Mouse (Mus musculus) heart, embryonic 10.5 days (tissue): ENCODE measurements around the gene B230217C12Rik. TPM values are rescaled to one million over a fixed set of nuclear protein-coding genes. Genes with fewer than 3 reads are reported as not detected.
"Not testable (repeated sequence)": the region's sequence is repeated elsewhere in the genome, so short reads cannot be mapped to it uniquely, and the experiment has no call there.

Experiments used
- DNase-seq: peaks from one replicate; pipeline ENCODE4 v3.0.0-alpha.2; 2017; ENCODE audit warnings: low spot score
- H3K27ac ChIP-seq: fragments of 300-500 bp; sonication (generic); 2 replicates; pipeline ENCODE4 v1.5.1; 2016; ENCODE audit warnings: mild to moderate bottlenecking
- H3K27me3 ChIP-seq: fragments of 300-500 bp; sonication (generic); 2 replicates; pipeline ENCODE4 v1.6.1; 2016; ENCODE audit warnings: mild to moderate bottlenecking; ENCODE audit not compliant: poor library complexity, insufficient read depth, severe bottlenecking
- H3K36me3 ChIP-seq: fragments of 300-500 bp; sonication (generic); 2 replicates; pipeline ENCODE4 v1.6.1; 2016; ENCODE audit warnings: mild to moderate bottlenecking, moderate library complexity
- H3K4me1 ChIP-seq: fragments of 300-500 bp; sonication (generic); 2 replicates; pipeline ENCODE4 v1.6.1; 2016; ENCODE audit warnings: mild to moderate bottlenecking
- H3K4me3 ChIP-seq: fragments of 300-500 bp; sonication (generic); 2 replicates; pipeline ENCODE4 v1.5.1; 2016; ENCODE audit warnings: mild to moderate bottlenecking, moderate library complexity
- H3K9me3 ChIP-seq: fragments of 300-500 bp; sonication (generic); 2 replicates; pipeline ENCODE4 v1.6.1; 2016; ENCODE audit warnings: mild to moderate bottlenecking, moderate library complexity
- WGBS: fragments of 180-500 bp; shearing (Covaris S2); methylation state at CpG from one replicate; pipeline ENCODE4 v1.1.7; 2016; 5-methylcytosine and 5-hydroxymethylcytosine counted together
- polyA plus RNA-seq: library from polyadenylated mRNA; unstranded; fragments of >200 nt; fragmentation: Nextera tagmentation; extraction: Ambion mirVana; gene quantifications from 2 replicates; pipeline ENCODE4 v1.2.1, GENCODE M21; 2016

B230217C12Rik gene
- polyA plus RNA-seq, 1 experiment from 2014 or later = 9.6 TPM

- no peaks in the 10 kb centered on the region for H3K4me1 ChIP-seq
- H3K4me3 ChIP-seq = no peak overlapping the region
- no peak overlapping the region for H3K27ac ChIP-seq
- H3K36me3 ChIP-seq = 0 out of 2 replicates have a peak, but pooled peaks cover 2% of the 10 kb centered on the region
- H3K27me3 ChIP-seq = no peaks in the 10 kb centered on the region
- DNase-seq = no peak
- H3K9me3 ChIP-seq = no peaks in the 10 kb centered on the region
- 95% methylated on average over 3 of the region's 3 CpGs for WGBS
Measured at GRCm38 (mm10) chr11:97866091-97866888, 25.7 kb downstream of the B230217C12Rik start.

- no peaks in the 10 kb centered on the region for H3K4me1 ChIP-seq
- WGBS = 87% methylated on average over 3 of the region's 3 CpGs
- DNase-seq = no peak
- no peak overlapping the region for H3K4me3 ChIP-seq
- no peaks in the 10 kb centered on the region for H3K9me3 ChIP-seq
- 0 out of 2 replicates have a peak, but pooled peaks cover 2% of the 10 kb centered on the region for H3K36me3 ChIP-seq
- H3K27me3 ChIP-seq = no peaks in the 10 kb centered on the region
- no peak overlapping the region for H3K27ac ChIP-seq
Measured at GRCm38 (mm10) chr11:97867591-97867990, 27.0 kb downstream of the B230217C12Rik start.

GRCm38 (mm10) chr11:97872378-97872777 is 31.8 kb downstream of the B230217C12Rik start:
- H3K27ac ChIP-seq, H3K4me1 ChIP-seq, H3K9me3 ChIP-seq, H3K4me3 ChIP-seq, DNase-seq, H3K27me3 ChIP-seq, H3K36me3 ChIP-seq: not testable (repeated sequence)
- WGBS = 84% methylated on average over 5 of the region's 5 CpGs

- no peak for DNase-seq
- Histone ChIP-seq H3K36me3 (no peaks in the 10 kb centered on the region), H3K27me3 (no peaks in the 10 kb centered on the region), H3K27ac (no peak overlapping the region), H3K4me1 (no peaks in the 10 kb centered on the region), H3K4me3 (no peak overlapping the region), H3K9me3 (no peaks in the 10 kb centered on the region)
- WGBS = 82% methylated on average over 1 of the region's 1 CpGs
Measured at GRCm38 (mm10) chr11:97874396-97874795, 33.8 kb downstream of the B230217C12Rik start.

GRCm38 (mm10) chr11:97877341-97877740 is 36.8 kb downstream of the B230217C12Rik start:
- H3K4me1 ChIP-seq = no peaks in the 10 kb centered on the region
- H3K27me3 ChIP-seq = no peaks in the 10 kb centered on the region
- H3K9me3 ChIP-seq = no peaks in the 10 kb centered on the region
- 81% methylated on average over 2 of the region's 2 CpGs for WGBS
- no peak overlapping the region for H3K4me3 ChIP-seq
- no peak overlapping the region for H3K27ac ChIP-seq
- no peaks in the 10 kb centered on the region for H3K36me3 ChIP-seq
- DNase-seq = no peak

- no peak overlapping the region for H3K4me3 ChIP-seq
- no peaks in the 10 kb centered on the region for H3K27me3 ChIP-seq
- H3K27ac ChIP-seq = no peak overlapping the region
- no peaks in the 10 kb centered on the region for H3K9me3 ChIP-seq
- no peak for DNase-seq
- H3K4me1 ChIP-seq = no peaks in the 10 kb centered on the region
- H3K36me3 ChIP-seq = no peaks in the 10 kb centered on the region
- WGBS = 85% methylated on average over 4 of the region's 4 CpGs
Measured at GRCm38 (mm10) chr11:97880362-97880761, 39.8 kb downstream of the B230217C12Rik start.

- Histone ChIP-seq H3K4me1 (no peaks in the 10 kb centered on the region), H3K27ac (peak overlapping the region; percentile 91), H3K4me3 (peak overlapping the region; percentile 72), H3K36me3 (0 out of 2 replicates have a peak, but pooled peaks cover 1% of the 10 kb centered on the region), H3K9me3 (no peaks in the 10 kb centered on the region), H3K27me3 (no peaks in the 10 kb centered on the region)
- WGBS = 5% methylated on average over 26 of the region's 26 CpGs
- DNase-seq = peak; percentile 88
Measured at GRCm38 (mm10) chr11:97883542-97883917, 43.0 kb downstream of the B230217C12Rik start.

GRCm38 (mm10) chr11:97883918-97884600 is 43.5 kb downstream of the B230217C12Rik start, which contains the start of gene Fbxo47:
Gene Fbxo47 (minus strand): TSS chr11:97884154.
- H3K9me3 ChIP-seq = no peaks in the 10 kb centered on the region
- H3K4me1 ChIP-seq = no peaks in the 10 kb centered on the region
- WGBS = under 1% methylated on average over 37 of the region's 37 CpGs
- DNase-seq = peak; percentile 99
- H3K4me3 ChIP-seq = peak within 1 kb of the TSS; percentile 72
- no peaks in the 10 kb centered on the region for H3K27me3 ChIP-seq
- 0 out of 2 replicates have a peak, but pooled peaks cover 3% of the 10 kb centered on the region for H3K36me3 ChIP-seq
- peak within 1 kb of the TSS; percentile 91 for H3K27ac ChIP-seq

GRCm38 (mm10) chr11:97884601-97885185 is 44.1 kb downstream of the B230217C12Rik start:
- H3K36me3 ChIP-seq = 0 out of 2 replicates have a peak, but pooled peaks cover 3% of the 10 kb centered on the region

GRCm38 (mm10) chr11:97885296-97885915 is 44.8 kb downstream of the B230217C12Rik start:
- H3K9me3 ChIP-seq = no peaks in the 10 kb centered on the region
- H3K36me3 ChIP-seq = 0 out of 2 replicates have a peak, but pooled peaks cover 3% of the 10 kb centered on the region
- peak overlapping the region; percentile 72; the same call in 1 of the 2 replicates for H3K4me3 ChIP-seq
- no peak overlapping the region for H3K27ac ChIP-seq
- WGBS = 82% methylated on average over 2 of the region's 2 CpGs
- no peaks in the 10 kb centered on the region for H3K27me3 ChIP-seq
- no peaks in the 10 kb centered on the region for H3K4me1 ChIP-seq
- DNase-seq = no peak

More at GRCm38 (mm10) chr11:97884601-97885185, 44.1 kb downstream of the B230217C12Rik start:
- H3K27ac ChIP-seq = peak overlapping the region; percentile 91
- 25% methylated on average over 7 of the region's 7 CpGs for WGBS
- H3K4me1 ChIP-seq = no peaks in the 10 kb centered on the region
- H3K4me3 ChIP-seq = peak overlapping the region; percentile 72
- H3K27me3 ChIP-seq = no peaks in the 10 kb centered on the region
- no peak for DNase-seq
- no peaks in the 10 kb centered on the region for H3K9me3 ChIP-seq

- no peaks in the 10 kb centered on the region for H3K27me3 ChIP-seq
- no peak for DNase-seq
- WGBS = 75% methylated on average over 5 of the region's 5 CpGs
- H3K9me3 ChIP-seq = no peaks in the 10 kb centered on the region
- H3K36me3 ChIP-seq = 0 out of 2 replicates have a peak, but pooled peaks cover 3% of the 10 kb centered on the region
- H3K27ac ChIP-seq = no peak overlapping the region
- no peaks in the 10 kb centered on the region for H3K4me1 ChIP-seq
- no peak overlapping the region for H3K4me3 ChIP-seq
Measured at GRCm38 (mm10) chr11:97891821-97892220, 51.2 kb downstream of the B230217C12Rik start.
